Mouse (Mus musculus) activated CD4-positive, CD25-positive, alpha-beta regulatory T cell, adult 4 months (primary cell): ENCODE measurements around the gene Trim54. TPM values are rescaled to one million over a fixed set of nuclear protein-coding genes. Genes with fewer than 3 reads are reported as not detected.

Source experiments
- ATAC-seq: one replicate; pipeline ENCODE4 v1.8.0; 2017
- polyA plus RNA-seq, 2 experiments: library from polyadenylated mRNA; unstranded; fragments of 100-300 nt; shearing (Covaris generic); gene quantifications; one replicate each; pipeline ENCODE4 v1.2.1; 2017

The Trim54 gene
- polyA plus RNA-seq: not detected

- no peak for ATAC-seq
These were observed at the start of gene Trim54 for GRCm38 (mm10) chr5:31116354-31116753. Gene Trim54, plus strand, starts transcription at chr5:31116712.

GRCm38 (mm10) chr5:31069810-31070209 is 46.7 kb upstream of the Trim54 start:
- ATAC-seq: no peak

GRCm38 (mm10) chr5:31071059-31071458 is 45.5 kb upstream of the Trim54 start:
- ATAC-seq: no peak

- ATAC-seq: no peak
These were observed 44.7 kb upstream of the Trim54 start for GRCm38 (mm10) chr5:31071821-31072220.

- no peak for ATAC-seq
These were observed 43.3 kb upstream of the Trim54 start for GRCm38 (mm10) chr5:31073176-31073575.

GRCm38 (mm10) chr5:31076346-31076745 is 40.2 kb upstream of the Trim54 start:
- ATAC-seq: no peak

GRCm38 (mm10) chr5:31080059-31080794 is 36.3 kb upstream of the Trim54 start:
- no peak for ATAC-seq

GRCm38 (mm10) chr5:31080795-31081164 is 35.7 kb upstream of the Trim54 start:
- ATAC-seq: no peak

- no peak for ATAC-seq
These were observed 35.1 kb upstream of the Trim54 start for GRCm38 (mm10) chr5:31081386-31081785.

- ATAC-seq: no peak
These were observed 34.2 kb upstream of the Trim54 start for GRCm38 (mm10) chr5:31082355-31082754.

GRCm38 (mm10) chr5:31082935-31083625 is 33.4 kb upstream of the Trim54 start:
- no peak for ATAC-seq

GRCm38 (mm10) chr5:31083949-31084348 is 32.6 kb upstream of the Trim54 start:
- no peak for ATAC-seq

GRCm38 (mm10) chr5:31086606-31087005 is 29.9 kb upstream of the Trim54 start:
- no peak for ATAC-seq

GRCm38 (mm10) chr5:31087131-31087530 is 29.4 kb upstream of the Trim54 start:
- ATAC-seq: no peak

- ATAC-seq: no peak
These were observed 24.1 kb upstream of the Trim54 start for GRCm38 (mm10) chr5:31092231-31092975.

GRCm38 (mm10) chr5:31093151-31094041 is 23.1 kb upstream of the Trim54 start:
- ATAC-seq: no peak

GRCm38 (mm10) chr5:31094100-31094798 is 22.3 kb upstream of the Trim54 start:
- peak; percentile 33 for ATAC-seq

GRCm38 (mm10) chr5:31094799-31095691 is 21.5 kb upstream of the Trim54 start:
- ATAC-seq: peak; percentile 73

GRCm38 (mm10) chr5:31095711-31096480 is 20.6 kb upstream of the Trim54 start:
- ATAC-seq: no peak

- ATAC-seq: no peak
These were observed 10.6 kb upstream of the Trim54 start, which contains the start of gene Dnajc5g for GRCm38 (mm10) chr5:31105814-31106335. Gene Dnajc5g, plus strand, starts transcription at chr5:31106285.
